Mouse (Mus musculus): ENCODE results near the gene Gpr45. TPM values are rescaled to one million over a fixed set of nuclear protein-coding genes. Genes with fewer than 3 reads are reported as not detected.
"Not testable (repeated sequence)": the region's sequence is repeated elsewhere in the genome, so short reads cannot be mapped to it uniquely, and the experiment has no call there.

The Gpr45 gene
- 1 to 10 TPM; 2.4 to 3.0 TPM for total RNA-seq (2021)
- long read RNA-seq, experiment 1, partial matches to known transcripts, result 1 of 3 reads
- long read RNA-seq, experiment 1, other reads (novel, unspliced or antisense), result 0 of 3 reads
- long read RNA-seq, experiment 2, partial matches to known transcripts, result 1 of 1 reads
- long read RNA-seq, experiment 2, other reads (novel, unspliced or antisense), result 0 of 1 reads

GRCm38 (mm10) chr1:42952734-42953481 is at the start of gene Gpr45:
TSS of gene Gpr45 (plus strand) at chr1:42952872.
- DNase-seq, result peak; percentile 16 to 41

GRCm38 (mm10) chr1:42905148-42905547 is 47.5 kb upstream of the Gpr45 start:
- no peak for DNase-seq

- DNase-seq, result no peak
These were observed 46.0 kb upstream of the Gpr45 start for GRCm38 (mm10) chr1:42906696-42907095.

- DNase-seq, result no peak
These were observed 45.5 kb upstream of the Gpr45 start for GRCm38 (mm10) chr1:42907153-42907552.

- no peak for DNase-seq
These were observed 37.6 kb upstream of the Gpr45 start for GRCm38 (mm10) chr1:42915062-42915461.

- no peak for DNase-seq
These were observed 36.0 kb upstream of the Gpr45 start for GRCm38 (mm10) chr1:42916719-42917118.

GRCm38 (mm10) chr1:42917908-42918307 is 34.8 kb upstream of the Gpr45 start:
- DNase-seq, result no peak

GRCm38 (mm10) chr1:42923924-42924323 is 28.7 kb upstream of the Gpr45 start:
- no peak for DNase-seq

GRCm38 (mm10) chr1:42933613-42934012 is 19.1 kb upstream of the Gpr45 start:
- peak in 1 of 2 experiments; percentile 3 for DNase-seq

GRCm38 (mm10) chr1:42948486-42948885 is 4.2 kb upstream of the Gpr45 start:
- DNase-seq, result no peak

GRCm38 (mm10) chr1:42953482-42953822 is 780 bp downstream of the Gpr45 start:
- no peak for DNase-seq

GRCm38 (mm10) chr1:42956828-42957227 is 4.2 kb downstream of the Gpr45 start:
- no peak for DNase-seq

- DNase-seq, result no peak
These were observed 30.6 kb downstream of the Gpr45 start for GRCm38 (mm10) chr1:42983082-42983771.

GRCm38 (mm10) chr1:42984119-42984518 is 31.4 kb downstream of the Gpr45 start:
- no peak for DNase-seq

- DNase-seq, result peak; percentile 42 to 60
These were observed 36.3 kb downstream of the Gpr45 start for GRCm38 (mm10) chr1:42988996-42989395.

GRCm38 (mm10) chr1:43006051-43006514 is 53.4 kb downstream of the Gpr45 start:
- DNase-seq, result no peak

- no peak for DNase-seq
These were observed 53.9 kb downstream of the Gpr45 start for GRCm38 (mm10) chr1:43006524-43006923.

- no peak for DNase-seq
These were observed 57.8 kb downstream of the Gpr45 start for GRCm38 (mm10) chr1:43010461-43010860.

- not testable (repeated sequence) for DNase-seq
These were observed 62.5 kb downstream of the Gpr45 start for GRCm38 (mm10) chr1:43015153-43015685.

GRCm38 (mm10) chr1:43036014-43036413 is 83.3 kb downstream of the Gpr45 start:
- no peak for DNase-seq

GRCm38 (mm10) chr1:43042271-43042670 is 89.6 kb downstream of the Gpr45 start:
- no peak for DNase-seq

- no peak for DNase-seq
These were observed 92.7 kb downstream of the Gpr45 start for GRCm38 (mm10) chr1:43045204-43045982.

Data from adrenal gland, postnatal 36 days (tissue).